Mouse (Mus musculus): ENCODE data around the gene Coro1b.
A peak's percentile ranks its signal among the peaks of the same experiment; 100 is the strongest.

The Coro1b gene

DNA sequence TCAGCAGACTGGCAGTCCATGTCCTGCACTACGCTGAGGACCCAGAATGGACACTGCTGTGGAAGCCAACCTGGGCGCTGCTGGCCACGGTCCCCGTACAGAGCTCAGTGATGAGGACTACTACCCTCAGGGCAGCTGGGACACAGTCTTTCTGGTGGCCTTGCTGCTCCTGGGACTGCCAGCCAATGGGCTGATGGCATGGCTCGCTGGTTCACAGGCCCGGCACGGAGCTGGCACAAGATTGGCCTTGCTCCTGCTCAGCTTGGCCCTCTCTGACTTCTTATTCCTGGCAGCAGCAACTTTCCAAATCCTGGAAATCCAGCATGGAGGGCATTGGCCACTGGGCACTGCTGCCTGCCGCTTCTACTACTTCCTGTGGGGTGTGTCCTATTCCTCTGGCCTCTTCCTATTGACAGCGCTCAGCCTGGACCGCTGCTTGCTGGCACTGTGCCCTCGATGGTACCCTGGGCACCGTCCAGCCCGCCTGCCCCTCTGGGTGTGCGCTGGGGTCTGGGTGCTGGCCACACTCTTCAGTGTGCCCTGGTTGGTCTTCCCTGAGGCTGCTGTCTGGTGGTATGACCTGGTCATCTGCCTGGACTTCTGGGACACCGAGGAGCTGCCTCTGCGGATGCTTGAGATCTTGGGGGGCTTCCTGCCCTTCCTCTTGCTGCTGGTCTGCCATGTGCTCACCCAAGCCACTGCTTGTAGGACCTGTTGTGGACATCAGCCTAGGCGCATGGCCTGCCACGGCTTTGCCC lies 5.8 kb upstream of the Coro1b start:
- DNase-seq (ENCODE audit: low spot score), result no peak

DNA sequence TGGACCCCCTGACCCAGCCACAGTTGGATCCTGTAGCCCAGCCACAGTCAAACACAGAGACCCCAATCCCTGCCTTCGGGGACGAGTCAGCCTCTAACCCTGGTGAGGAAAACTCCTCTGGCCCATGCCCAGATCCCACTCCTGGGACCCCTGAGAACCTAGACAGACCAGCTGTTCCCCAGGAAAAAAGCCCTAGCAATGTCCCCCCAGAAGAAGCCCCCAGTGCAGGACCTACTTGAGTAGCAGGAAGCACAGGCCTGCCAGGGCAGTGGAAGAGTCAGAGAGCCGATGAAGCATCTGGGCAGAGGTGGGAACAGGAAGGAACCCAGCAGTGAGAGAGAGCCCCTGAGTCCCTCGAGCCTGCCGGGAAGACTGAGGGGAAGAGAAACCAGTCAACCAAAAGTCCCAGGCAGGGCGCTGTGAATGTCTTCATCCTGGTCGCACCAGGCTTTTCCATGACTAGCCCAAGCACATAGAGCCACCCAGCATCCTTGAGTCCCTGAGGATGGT lies 4.6 kb upstream of the Coro1b start, which contains the start of gene Cabp4:
Gene Cabp4 (minus strand): TSS at position 275 of the 510 bp plus-strand sequence.
- no peak for DNase-seq (ENCODE audit: low spot score)

DNA sequence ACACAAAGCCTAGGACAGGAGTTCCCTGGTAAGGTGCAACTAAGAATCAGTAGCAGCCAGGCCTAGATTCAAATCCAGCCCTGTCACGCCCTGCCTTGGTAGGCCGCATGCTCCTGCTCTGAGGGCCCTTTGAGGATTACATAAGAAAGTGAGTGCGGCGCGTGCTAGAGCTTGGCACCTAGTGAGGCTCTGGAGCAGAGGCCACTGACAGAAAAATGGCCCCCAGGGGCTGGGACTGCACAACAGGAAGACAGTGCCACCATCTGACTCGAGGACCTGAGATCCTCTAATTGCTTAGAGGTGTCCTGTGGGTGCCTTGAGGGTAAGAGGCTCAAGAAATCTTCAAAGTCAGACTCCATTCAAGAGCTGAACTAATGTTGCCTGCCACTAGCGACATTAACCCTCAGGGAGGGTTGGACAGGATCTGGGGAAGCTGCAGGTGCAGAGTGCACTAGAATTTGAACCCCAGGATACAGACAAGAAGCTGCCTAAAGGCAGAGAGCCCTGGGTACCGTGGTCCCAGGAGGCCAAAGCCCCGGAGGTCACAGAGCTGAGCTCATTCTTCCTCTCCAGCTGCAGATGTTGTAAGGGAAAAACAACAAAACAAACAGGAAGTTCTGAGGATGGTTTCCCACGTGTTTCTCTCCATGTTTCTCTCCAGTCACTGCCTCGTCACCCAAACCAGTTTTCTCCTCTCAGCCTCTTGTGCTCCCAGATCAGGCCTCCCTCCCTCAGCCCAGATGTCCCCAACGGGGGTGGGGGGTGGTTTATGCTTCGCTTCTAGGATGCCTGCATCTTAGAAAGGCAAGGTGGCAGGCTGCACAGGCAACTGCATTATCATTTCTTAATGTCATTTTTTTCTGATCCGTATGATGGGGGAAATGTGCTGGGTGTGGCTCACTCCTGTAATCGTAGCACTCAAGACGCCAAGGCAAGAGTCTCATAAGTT lies 3.6 kb upstream of the Coro1b start:
- DNase-seq (ENCODE audit: low spot score), result peak; percentile 11

DNA sequence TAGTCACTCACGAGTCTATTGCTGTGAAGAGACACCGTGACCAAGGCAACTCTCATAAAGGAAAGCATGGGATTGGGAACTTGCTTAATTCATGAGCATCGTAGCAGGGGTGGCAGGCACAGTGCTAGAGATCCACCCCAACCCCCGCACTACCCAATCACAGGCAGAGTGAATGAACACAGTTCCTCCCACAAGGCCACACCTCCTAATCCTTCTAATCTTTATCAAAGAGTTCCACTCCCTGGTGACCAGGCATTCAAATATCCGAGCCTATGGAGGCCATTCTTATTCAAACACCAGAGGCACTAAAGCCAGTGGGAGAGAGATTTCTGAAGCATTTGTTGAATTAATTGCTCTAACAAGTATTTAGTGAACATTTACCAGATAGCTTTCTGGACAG lies 2.5 kb upstream of the Coro1b start:
- no peak for DNase-seq (ENCODE audit: low spot score)

DNA sequence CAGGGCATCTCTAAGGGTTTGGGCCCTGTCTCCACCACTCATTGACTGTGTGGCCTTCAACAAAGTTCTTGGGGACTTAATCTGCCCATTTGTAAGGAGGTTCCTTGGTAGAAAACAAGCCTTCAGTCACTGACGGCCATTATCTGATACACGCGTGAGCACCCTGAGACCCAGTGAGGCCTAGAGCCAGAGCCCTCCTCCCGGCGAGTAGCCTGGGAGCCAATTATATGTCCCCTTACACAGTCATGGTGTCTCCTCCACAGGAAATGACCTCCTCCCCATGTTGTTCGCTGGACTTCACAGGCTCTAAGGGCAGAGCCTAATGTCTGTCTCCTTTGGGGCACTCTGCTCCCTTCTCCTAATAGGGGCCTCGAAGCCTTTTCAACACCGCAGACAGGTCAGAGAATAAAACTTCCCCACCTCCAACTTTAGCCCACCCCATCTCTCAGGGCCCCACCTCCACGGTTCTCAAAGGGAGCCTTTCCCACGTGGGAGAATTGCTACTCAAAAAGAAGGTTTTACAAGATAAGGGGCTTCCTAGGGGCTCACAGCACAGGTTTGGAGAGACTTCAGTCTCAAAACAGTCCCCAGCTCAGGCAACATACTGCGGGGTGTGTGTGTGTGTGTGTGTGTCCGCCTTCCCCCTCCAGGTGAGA lies 1.9 kb upstream of the Coro1b start:
- DNase-seq (ENCODE audit: low spot score), result no peak

GRCm38 (mm10) chr19:4147022-4147405 lies 1.4 kb upstream of the Coro1b start:
- no peak for DNase-seq (ENCODE audit: low spot score)

DNA sequence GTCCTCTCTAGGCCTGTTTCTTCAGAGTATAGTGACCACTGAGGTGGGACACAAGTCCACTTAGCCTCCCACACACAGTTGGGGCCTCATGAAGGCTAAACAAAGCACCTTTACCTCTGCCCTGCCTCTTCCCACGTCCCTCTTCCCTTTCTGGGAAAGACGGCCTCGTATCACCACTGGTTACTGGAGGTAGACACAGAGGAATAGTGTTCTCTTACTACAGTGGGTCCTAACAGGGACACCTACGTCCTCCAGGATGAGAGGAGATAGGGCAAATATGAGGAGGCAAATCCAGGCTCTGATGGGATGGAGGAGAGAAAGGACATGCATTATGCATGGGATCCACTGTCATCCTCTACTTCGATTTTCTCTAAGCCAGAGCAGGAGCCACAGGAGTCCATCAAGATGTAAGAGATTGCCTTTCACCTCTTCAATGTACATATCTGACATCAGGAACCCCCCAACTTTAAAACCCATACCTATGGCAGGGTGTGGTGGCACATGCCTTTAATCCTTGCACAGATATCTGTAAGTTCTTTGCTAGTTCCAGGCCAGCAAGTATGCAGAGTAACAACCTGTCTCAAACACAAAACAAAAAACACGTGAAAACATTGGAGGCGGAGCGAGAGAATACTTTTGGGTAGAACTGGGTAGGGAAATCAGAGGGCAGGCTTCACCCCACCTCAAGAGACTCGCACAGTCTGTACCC lies 483 bp upstream of the Coro1b start:
- DNase-seq (ENCODE audit: low spot score), result no peak

DNA sequence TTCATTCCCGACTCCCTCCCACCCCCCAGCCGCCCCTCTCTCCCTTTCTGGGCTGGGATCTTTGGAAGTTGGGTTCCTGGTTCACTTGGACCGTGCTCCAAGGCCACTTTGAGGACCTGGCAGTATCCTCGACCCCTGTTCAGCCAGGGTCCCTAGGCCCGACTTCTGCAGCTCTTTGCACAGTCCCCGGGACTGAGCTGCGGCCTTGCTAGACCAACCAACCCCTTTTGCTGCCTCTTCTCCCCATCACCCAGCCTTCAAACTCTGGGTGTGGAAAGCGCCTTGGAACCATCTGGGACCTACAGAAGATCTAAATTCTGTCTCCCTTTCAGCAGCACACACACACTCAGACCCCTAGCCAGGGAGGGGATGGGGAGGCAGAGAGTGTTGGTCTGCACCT lies 400 bp downstream of the Coro1b start:
- no peak for DNase-seq (ENCODE audit: low spot score)

GRCm38 (mm10) chr19:4149283-4149682 lies 864 bp downstream of the Coro1b start:
- no peak for DNase-seq (ENCODE audit: low spot score)

- DNase-seq (ENCODE audit: low spot score), result no peak
These were observed 1.5 kb downstream of the Coro1b start for GRCm38 (mm10) chr19:4149764-4150461.

DNA sequence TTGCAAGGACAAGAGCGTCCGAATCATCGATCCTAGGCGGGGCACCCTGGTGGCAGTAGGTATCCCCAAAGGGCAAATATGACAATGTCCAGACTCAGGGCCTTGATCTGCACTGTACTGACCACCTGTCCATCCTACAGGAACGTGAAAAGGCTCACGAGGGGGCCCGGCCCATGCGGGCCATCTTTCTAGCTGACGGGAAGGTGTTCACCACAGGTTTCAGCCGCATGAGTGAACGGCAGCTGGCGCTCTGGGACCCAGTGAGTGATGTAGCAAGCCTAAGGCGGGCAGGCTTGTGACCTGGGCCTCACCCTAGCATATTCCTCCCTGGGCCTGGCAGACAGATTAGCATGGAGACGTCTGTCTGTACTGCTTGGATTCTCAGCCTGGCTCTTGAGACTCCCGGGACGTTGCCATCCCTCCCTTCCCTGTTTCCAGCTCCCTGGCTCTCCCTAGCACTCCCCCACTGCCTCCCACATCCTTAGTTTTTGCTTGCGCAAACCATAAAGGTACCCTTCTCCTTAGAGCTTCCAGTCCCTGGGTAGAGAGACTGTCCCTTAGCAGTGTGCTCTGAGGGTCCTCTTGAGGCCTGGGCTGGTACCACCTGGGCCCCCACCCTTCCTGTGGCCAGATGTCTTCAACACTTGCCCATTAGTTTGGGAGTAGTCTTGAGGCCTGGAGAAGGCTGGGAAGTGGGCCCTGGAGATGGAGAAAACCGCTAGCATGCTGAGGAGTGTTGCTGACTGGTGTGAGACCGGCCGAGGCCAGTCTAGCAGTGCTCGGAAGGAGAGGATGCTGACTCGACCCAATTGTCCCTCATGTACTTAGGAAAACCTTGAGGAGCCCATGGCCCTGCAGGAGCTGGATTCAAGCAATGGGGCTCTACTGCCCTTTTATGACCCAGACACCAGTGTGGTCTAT lies 2.4 kb downstream of the Coro1b start:
- DNase-seq (ENCODE audit: low spot score), result no peak

DNA sequence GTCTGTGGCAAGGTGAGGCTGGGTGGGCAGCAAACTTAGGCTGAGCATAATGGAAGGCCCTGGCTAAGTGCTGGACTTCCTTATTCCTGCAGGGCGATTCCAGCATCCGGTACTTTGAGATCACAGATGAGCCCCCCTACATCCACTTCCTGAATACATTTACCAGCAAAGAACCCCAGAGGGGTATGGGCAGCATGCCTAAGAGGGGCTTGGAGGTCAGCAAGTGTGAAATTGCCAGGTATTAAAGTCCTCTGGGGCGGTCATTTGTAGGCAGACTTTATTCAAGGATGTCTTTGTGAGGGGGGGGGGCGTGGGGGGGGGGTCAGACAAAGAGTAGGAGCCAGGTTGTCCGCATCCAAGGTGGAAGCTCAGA lies 3.1 kb downstream of the Coro1b start:
- DNase-seq (ENCODE audit: low spot score), result no peak

DNA sequence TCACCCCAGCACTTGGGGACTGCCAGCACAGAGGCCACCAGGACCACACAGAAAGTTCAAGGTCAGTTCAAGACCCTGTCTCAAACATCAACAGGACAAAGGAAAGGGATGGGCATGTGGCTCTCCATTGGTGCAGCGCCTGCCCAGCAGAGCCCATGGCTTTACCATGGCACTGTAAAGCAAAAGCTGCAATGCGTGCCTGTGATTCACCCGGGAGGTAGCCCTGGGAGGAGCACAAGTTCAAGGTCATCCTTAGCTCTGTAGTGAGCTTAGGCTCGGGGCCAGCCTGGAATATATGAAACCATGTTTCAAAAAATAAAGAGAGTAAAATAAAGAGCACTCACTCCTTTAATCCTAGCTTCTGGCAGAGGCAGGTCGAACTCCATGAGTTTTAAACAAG lies 3.5 kb downstream of the Coro1b start:
- DNase-seq (ENCODE audit: low spot score), result no peak

GRCm38 (mm10) chr19:4152445-4153231 lies 4.2 kb downstream of the Coro1b start:
- DNase-seq (ENCODE audit: low spot score), result no peak

GRCm38 (mm10) chr19:4153232-4153654 lies 4.8 kb downstream of the Coro1b start, which contains the start of gene Ptprcap:
Gene Ptprcap (plus strand): TSS chr19:4153604.
- DNase-seq (ENCODE audit: low spot score), result peak; percentile 43

DNA sequence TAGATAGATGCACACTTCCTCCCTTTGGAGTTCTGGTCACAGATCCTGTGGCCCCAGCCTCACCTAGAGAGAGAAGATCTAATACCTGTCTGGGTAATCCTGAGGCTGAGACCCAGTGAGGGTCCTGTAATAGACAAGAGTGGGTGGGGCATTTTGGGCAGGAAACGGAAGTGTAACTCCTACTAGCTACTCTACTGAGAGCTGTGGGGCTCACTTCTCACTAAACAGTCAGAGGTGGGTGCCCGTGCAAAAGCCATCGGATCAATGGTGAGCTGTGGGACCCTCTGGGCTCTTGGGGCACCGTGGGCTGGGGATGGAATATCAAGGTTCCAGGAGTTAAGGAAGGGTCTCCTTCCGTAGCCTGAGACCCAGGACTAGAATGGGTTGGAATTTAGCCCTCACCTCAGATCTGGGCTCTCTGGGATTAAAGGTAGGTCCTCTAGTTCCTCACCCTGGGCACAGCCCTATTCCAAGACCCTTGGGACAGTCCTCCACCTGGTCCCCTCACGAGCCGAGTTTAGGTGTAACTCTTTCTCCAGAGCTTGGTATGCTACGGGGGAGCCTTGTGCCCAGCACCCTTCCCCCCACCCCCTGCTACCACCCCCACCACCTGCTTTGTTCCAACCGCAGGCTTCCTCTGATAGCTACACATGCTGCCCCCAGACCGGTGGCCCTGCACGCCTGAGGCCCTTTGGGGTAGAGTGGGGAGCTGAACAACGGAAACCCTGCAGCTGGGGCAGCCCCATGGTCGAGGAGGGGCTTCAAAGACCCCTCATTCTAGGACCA lies 6.2 kb downstream of the Coro1b start:
- peak; percentile 4 for DNase-seq (ENCODE audit: low spot score)

GRCm38 (mm10) chr19:4155223-4156072 lies 7.0 kb downstream of the Coro1b start:
- peak; percentile 5 for DNase-seq (ENCODE audit: low spot score)

All from ovary, postnatal 36 days (tissue).